Mouse (Mus musculus) adrenal gland, adult 2 months (tissue): Measurements from ENCODE around the gene Dnaja3. TPM values are rescaled to one million over a fixed set of nuclear protein-coding genes. Genes with fewer than 3 reads are reported as not detected.
"Not testable (repeated sequence)": the region's sequence is repeated elsewhere in the genome, so short reads cannot be mapped to it uniquely, and the experiment has no call there.

ENCODE experiments used
- DNase-seq: peaks from one replicate; pipeline ENCODE4 v3.0.0; 2021
- polyA plus RNA-seq: library from polyadenylated mRNA; depleted of rRNA; stranded (reverse); fragments of >200 nt; gene quantifications from 2 replicates; pipeline ENCODE4 v1.2.3, GENCODE M21; 2012
- total RNA-seq, 2 experiments: library from RNA; stranded (reverse); gene quantifications; 2 replicates each; pipeline ENCODE4 v1.2.3; 2021

Dnaja3 gene
- total and polyA plus RNA-seq, 3 experiments = 33.2 to 148 (median 122) TPM

GRCm38 (mm10) chr16:4667190-4667808, 27.5 kb downstream of the Dnaja3 start:
- DNase-seq = peak; percentile 84

GRCm38 (mm10) chr16:4670317-4670716, 30.5 kb downstream of the Dnaja3 start:
- no peak for DNase-seq

- no peak for DNase-seq
Measured at GRCm38 (mm10) chr16:4674091-4674490, 34.3 kb downstream of the Dnaja3 start.

GRCm38 (mm10) chr16:4676836-4677235, 37.0 kb downstream of the Dnaja3 start:
- no peak for DNase-seq

GRCm38 (mm10) chr16:4678080-4678479, 38.3 kb downstream of the Dnaja3 start:
- no peak for DNase-seq

GRCm38 (mm10) chr16:4679121-4680018, 39.6 kb downstream of the Dnaja3 start, which contains the start of gene Coro7:
Coro7 (minus strand) TSS chr16:4679777.
- DNase-seq = peak; percentile 95

GRCm38 (mm10) chr16:4680922-4681455, 41.2 kb downstream of the Dnaja3 start:
- not testable (repeated sequence) for DNase-seq

- DNase-seq = no peak
Measured at GRCm38 (mm10) chr16:4682628-4683179, 42.9 kb downstream of the Dnaja3 start.

GRCm38 (mm10) chr16:4683193-4683580, 43.4 kb downstream of the Dnaja3 start:
- no peak for DNase-seq

- peak; percentile 97 for DNase-seq
Measured at GRCm38 (mm10) chr16:4683581-4684456, 44.0 kb downstream of the Dnaja3 start.

- DNase-seq = no peak
Measured at GRCm38 (mm10) chr16:4684457-4684791, 44.6 kb downstream of the Dnaja3 start.

- not testable (repeated sequence) for DNase-seq
Measured at GRCm38 (mm10) chr16:4689371-4689770, 49.6 kb downstream of the Dnaja3 start.

GRCm38 (mm10) chr16:4701211-4701610, 61.4 kb downstream of the Dnaja3 start:
- no peak for DNase-seq

- no peak for DNase-seq
Measured at GRCm38 (mm10) chr16:4702646-4703045, 62.9 kb downstream of the Dnaja3 start.

GRCm38 (mm10) chr16:4705541-4705940, 65.8 kb downstream of the Dnaja3 start:
- DNase-seq = no peak

- no peak for DNase-seq
Measured at GRCm38 (mm10) chr16:4711173-4711572, 71.4 kb downstream of the Dnaja3 start.

GRCm38 (mm10) chr16:4713861-4714710, 74.3 kb downstream of the Dnaja3 start:
- DNase-seq = no peak

GRCm38 (mm10) chr16:4717866-4718265, 78.1 kb downstream of the Dnaja3 start:
- DNase-seq = no peak

- peak; percentile 75 for DNase-seq
Measured at GRCm38 (mm10) chr16:4718753-4719518, 79.1 kb downstream of the Dnaja3 start, which contains the start of gene Nmral1. Nmral1 (minus strand) TSS chr16:4719356.
